Comparison of ENCODE assay signal across 8 mouse cellular contexts in the genomic region with DNA sequence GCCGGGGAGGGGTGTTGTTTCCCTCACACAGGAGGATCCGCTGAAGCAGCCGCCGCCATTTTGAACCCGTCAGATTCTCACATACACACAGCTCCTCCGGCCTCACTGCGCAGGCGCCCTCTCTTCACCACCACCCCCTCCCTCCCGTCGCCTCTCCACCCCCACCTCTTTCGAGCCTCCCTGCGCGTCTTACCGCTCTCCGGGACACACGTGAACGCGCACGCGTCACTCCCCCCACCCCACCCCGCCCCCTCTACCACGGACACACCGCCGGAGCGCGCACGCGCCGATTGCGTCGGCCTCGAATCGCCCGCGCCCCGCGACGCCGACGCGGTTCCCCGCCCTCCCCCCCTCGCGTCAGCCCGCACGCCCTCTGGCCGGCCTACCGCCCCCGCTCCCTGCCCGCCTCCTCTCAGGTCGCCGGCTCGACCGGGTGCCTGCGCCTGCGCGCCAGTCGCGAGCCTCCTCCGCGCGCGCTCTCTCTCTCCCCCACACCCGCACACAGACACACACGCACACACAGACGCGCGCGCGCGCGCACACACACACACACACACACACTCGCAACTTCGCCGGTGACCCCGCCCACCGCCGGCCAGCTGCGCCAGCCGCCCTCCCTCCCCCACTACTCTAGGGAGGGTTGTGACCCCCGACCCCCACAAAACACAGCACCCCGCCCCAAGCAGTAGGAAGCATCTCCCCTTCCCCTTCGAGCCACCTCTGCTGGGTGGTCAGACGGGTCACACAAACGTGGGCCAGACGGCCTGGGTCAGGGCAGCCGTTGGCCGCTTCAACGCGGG. TPM values are rescaled to one million over a fixed set of nuclear protein-coding genes. Genes with fewer than 3 reads are reported as not detected.
DNase-seq lines count a peak whose midpoint lies in the region; ATAC-seq lines count a peak whose summit lies in the region.

No protein-coding gene starts in this region.

- no peaks in the 10 kb centered on the region for H3K9me3 ChIP-seq in forebrain, embryonic 10.5 days
- no peaks in the 10 kb centered on the region for H3K9me3 ChIP-seq in heart, embryonic 16.5 days (replicated peaks; ENCODE audit: control insufficient read depth, low read length)
- H3K9me3 ChIP-seq in liver, embryonic 15.5 days (replicated peaks): no peaks in the 10 kb centered on the region
- no peaks in the 10 kb centered on the region for H3K9me3 ChIP-seq in neural tube, embryonic 12.5 days

- under 1% methylated on average over 83 of the region's 90 CpGs for WGBS in forebrain, embryonic 10.5 days
- under 1% methylated on average over 70 of the region's 90 CpGs for WGBS in heart, embryonic 16.5 days
- WGBS in liver, embryonic 15.5 days (ENCODE audit: insufficient replicate concordance): under 1% methylated on average over 80 of the region's 90 CpGs
- under 1% methylated on average over 80 of the region's 90 CpGs for WGBS in neural tube, embryonic 12.5 days

- peaks cover 42% of the 10 kb centered on the region for H3K4me1 ChIP-seq in forebrain, embryonic 10.5 days
- peaks cover 16% of the 10 kb centered on the region for H3K4me1 ChIP-seq in heart, embryonic 16.5 days (ENCODE audit: control insufficient read depth, insufficient read depth, low read length)
- peaks cover 28% of the 10 kb centered on the region for H3K4me1 ChIP-seq in liver, embryonic 15.5 days (replicated peaks)
- peaks cover 21% of the 10 kb centered on the region for H3K4me1 ChIP-seq in neural tube, embryonic 12.5 days

- peak overlapping the region; percentile 99 for H3K27ac ChIP-seq in forebrain, embryonic 10.5 days
- peak overlapping the region; percentile 91 for H3K27ac ChIP-seq in heart, embryonic 16.5 days (ENCODE audit: low read length)
- H3K27ac ChIP-seq in liver, embryonic 15.5 days (replicated peaks): peak overlapping the region; percentile 97
- peak overlapping the region; percentile 89 for H3K27ac ChIP-seq in neural tube, embryonic 12.5 days

- peaks cover 15% of the 10 kb centered on the region; the same call in 1 of the 2 replicates for H3K27me3 ChIP-seq in forebrain, embryonic 10.5 days (ENCODE audit: poor library complexity, severe bottlenecking)
- no peaks in the 10 kb centered on the region for H3K27me3 ChIP-seq in heart, embryonic 16.5 days (ENCODE audit: control insufficient read depth, insufficient read depth, low read length)
- peaks cover 20% of the 10 kb centered on the region for H3K27me3 ChIP-seq in liver, embryonic 15.5 days
- no peaks in the 10 kb centered on the region for H3K27me3 ChIP-seq in neural tube, embryonic 12.5 days (replicated peaks)

- peak; percentile 93 to 94 for DNase-seq in CD8-positive naive resting alpha-beta T cell, adult 2 months (ENCODE audit: low read depth in 2 of 2, low spot score in 2 of 2)
- DNase-seq in c-Kit-positive CD71-negative TER-119-negative erythroid progenitor cells, embryonic 14.5 days (ENCODE audit: low read depth): peak; percentile 96
- DNase-seq in forebrain, embryonic 10.5 days (ENCODE audit: extremely low spot score, low spot score): peak; percentile 100
- DNase-seq in kidney, postnatal 36 days: peak; percentile 98
- DNase-seq in telencephalon, adult 2 months (ENCODE audit: low read depth, low spot score): peak; percentile 98

- ATAC-seq in heart, embryonic 16.5 days (replicated peaks; ENCODE audit: extremely low read depth, insufficient read depth, low FRiP score): peak; percentile 93
- ATAC-seq in liver, embryonic 15.5 days (ENCODE audit: insufficient read depth): peak; percentile 89
- peak; percentile 90 for ATAC-seq in neural tube, embryonic 12.5 days (ENCODE audit: low FRiP score, low read depth)

- peaks cover 17% of the 10 kb centered on the region for H3K36me3 ChIP-seq in forebrain, embryonic 10.5 days (replicated peaks)
- H3K36me3 ChIP-seq in heart, embryonic 16.5 days (ENCODE audit: control insufficient read depth, insufficient read depth): peaks cover 4% of the 10 kb centered on the region; the same call in 1 of the 2 replicates
- peaks cover 13% of the 10 kb centered on the region for H3K36me3 ChIP-seq in liver, embryonic 15.5 days (replicated peaks)
- H3K36me3 ChIP-seq in neural tube, embryonic 12.5 days: no peaks in the 10 kb centered on the region

- peak overlapping the region; percentile 100 for H3K9ac ChIP-seq in heart, embryonic 16.5 days (ENCODE audit: low read length)
- H3K9ac ChIP-seq in liver, embryonic 15.5 days: peak overlapping the region; percentile 100
- H3K9ac ChIP-seq in neural tube, embryonic 12.5 days: peak overlapping the region; percentile 100

- H3K4me3 ChIP-seq in forebrain, embryonic 10.5 days: peak overlapping the region; percentile 98
- peak overlapping the region; percentile 95 for H3K4me3 ChIP-seq in heart, embryonic 16.5 days (ENCODE audit: low read length)
- peak overlapping the region; percentile 100 for H3K4me3 ChIP-seq in liver, embryonic 15.5 days (replicated peaks)
- H3K4me3 ChIP-seq in neural tube, embryonic 12.5 days: peak overlapping the region; percentile 99

- H3K4me2 ChIP-seq in heart, embryonic 16.5 days (ENCODE audit: low read depth, low read length): peak overlapping the region; percentile 91
- peak overlapping the region; percentile 100 for H3K4me2 ChIP-seq in liver, embryonic 15.5 days
- peak overlapping the region; percentile 94 for H3K4me2 ChIP-seq in neural tube, embryonic 12.5 days (replicated peaks)

RNA-seq across cellular contexts. Expression of gene Kdm2a, which starts 0.9 kb away (rescaled TPM):
- polyA plus RNA-seq in forebrain, embryonic 10.5 days (2016; fragmentation: Nextera tagmentation; extraction: Ambion mirVana): 55.2 and 57.2 TPM in 2 replicates
- polyA plus RNA-seq in heart, embryonic 16.5 days (2015; fragmentation: Nextera tagmentation; extraction: Ambion mirVana): 31.9 and 35.9 TPM in 2 replicates
- 12.9 and 13.1 TPM in 2 replicates for polyA plus RNA-seq in liver, embryonic 15.5 days (2015; fragmentation: Nextera tagmentation; extraction: Ambion mirVana)
- polyA plus RNA-seq in neural tube, embryonic 12.5 days (2016; fragmentation: Nextera tagmentation; extraction: Ambion mirVana): 49.6 and 51.7 TPM in 2 replicates

RNA-seq across cellular contexts. Expression of gene Rhod, which starts 42.0 kb away (rescaled TPM):
- 20.8 and 23.2 TPM in 2 replicates for polyA plus RNA-seq in forebrain, embryonic 10.5 days (2016; fragmentation: Nextera tagmentation; extraction: Ambion mirVana)
- polyA plus RNA-seq in heart, embryonic 16.5 days (2015; fragmentation: Nextera tagmentation; extraction: Ambion mirVana): 18.3 and 20.4 TPM in 2 replicates
- 7.9 and 8.5 TPM in 2 replicates for polyA plus RNA-seq in liver, embryonic 15.5 days (2015; fragmentation: Nextera tagmentation; extraction: Ambion mirVana)
- polyA plus RNA-seq in neural tube, embryonic 12.5 days (2016; fragmentation: Nextera tagmentation; extraction: Ambion mirVana): 10.3 and 11.6 TPM in 2 replicates

Comparison
In these comparisons a context has a peak if more than half of its experiments do, and no peak if none do; other contexts are left out.
1. Peak in every context shown above with its lines: DNase-seq, ATAC-seq, H3K4me3 ChIP-seq and H3K27ac ChIP-seq.